Mouse (Mus musculus): ENCODE measurements around the gene Ly9. TPM values are rescaled to one million over a fixed set of nuclear protein-coding genes. Genes with fewer than 3 reads are reported as not detected.
A peak's percentile ranks its signal among the peaks of the same experiment; 100 is the strongest.

Gene Ly9
- total and polyA plus RNA-seq, 3 experiments: 43.6 to 68.6 (median 57.8) TPM

- TF ChIP-seq ZMIZ1 (IDR thresholded peaks at IDR 0.05; ENCODE audit: low read depth, low read length): no peak
- no peak for TF ChIP-seq POLR2AphosphoS2 (IDR thresholded peaks at IDR 0.05; ENCODE audit: low read depth, low read length)
- TF ChIP-seq MYC (IDR thresholded peaks at IDR 0.05; ENCODE audit: low read depth, low read length): no peak
- no peak for TF ChIP-seq NRF1 (IDR thresholded peaks at IDR 0.05; ENCODE audit: low read depth, low read length)
- TF ChIP-seq ZNF384 (IDR thresholded peaks at IDR 0.05; ENCODE audit: low read depth, low read length): no peak
- no peak for TF ChIP-seq POLR2A (IDR thresholded peaks at IDR 0.05; ENCODE audit: low read depth, low read length)
- TF ChIP-seq RAD21 (IDR thresholded peaks at IDR 0.05; ENCODE audit: low read depth, low read length): no peak
- TF ChIP-seq SMC3 (IDR thresholded peaks at IDR 0.05; ENCODE audit: low read depth, low read length): no peak
- no peak for TF ChIP-seq GABPA (IDR thresholded peaks at IDR 0.05; ENCODE audit: insufficient replicate concordance, low read depth, low read length)
- Histone ChIP-seq H3K4me1 (ENCODE audit: control insufficient read depth in 1 of 2, insufficient read depth in 2 of 2) (peaks cover 20 to 54% of the 10 kb centered on the region in 2 experiments), H3K9ac (ENCODE audit: insufficient read depth, low read depth) (no peak overlapping the region), H3K36me3 (replicated peaks in 1 of 2; ENCODE audit: control insufficient read depth in 1 of 2, insufficient read depth in 1 of 2, low read length in 1 of 2) (no peaks in the 10 kb centered on the region), H3K4me2 (ENCODE audit: insufficient read depth, low read depth, poor library complexity, severe bottlenecking) (no peak overlapping the region), H3K4me3 (replicated peaks in 1 of 3; ENCODE audit: low read depth in 2 of 3, low read length in 2 of 3, poor library complexity in 1 of 3) (no peak overlapping the region), H3K9me3 (replicated peaks; ENCODE audit: low read length) (no peaks in the 10 kb centered on the region), H3K27me3 (replicated peaks) (no peaks in the 10 kb centered on the region), H3K79me2 (replicated peaks; ENCODE audit: control insufficient read depth, extremely low read depth, insufficient read depth, poor library complexity, severe bottlenecking) (no peaks in the 10 kb centered on the region), H3K27ac (ENCODE audit: insufficient read depth, low read depth) (no peak overlapping the region)
- dilution Hi-C loops (cut with MboI; ENCODE audit: extremely low pct_ligation_motif_present, extremely low pct_unique_long_range_greater_than_20kb, low sequenced_read_pairs) (no loop called here), in situ Hi-C loops (cut with MboI; ENCODE audit: low pct_ligation_motif_present, low pct_unique_long_range_greater_than_20kb, low sequenced_read_pairs) (no loop called here)
- no peak for DNase-seq (ENCODE audit: extremely low read depth)
Measured at GRCm38 (mm10) chr1:171616881-171617515, 9.8 kb upstream of the Ly9 start.

GRCm38 (mm10) chr1:171613962-171614361 is 6.8 kb upstream of the Ly9 start:
- no peak overlapping the region for H3K4me3 ChIP-seq (replicated peaks in 1 of 3; ENCODE audit: low read depth in 2 of 3, low read length in 2 of 3, poor library complexity in 1 of 3)
- no peaks in the 10 kb centered on the region for H3K36me3 ChIP-seq (replicated peaks in 1 of 2; ENCODE audit: control insufficient read depth in 1 of 2, insufficient read depth in 1 of 2, low read length in 1 of 2)
- no peaks in the 10 kb centered on the region for H3K79me2 ChIP-seq (replicated peaks; ENCODE audit: control insufficient read depth, extremely low read depth, insufficient read depth, poor library complexity, severe bottlenecking)
- TF ChIP-seq KAT2A (IDR thresholded peaks at IDR 0.05; ENCODE audit: insufficient replicate concordance, low read length) (no peak), MAX (IDR thresholded peaks at IDR 0.05; ENCODE audit: low read length) (no peak), MEF2A (IDR thresholded peaks at IDR 0.05; ENCODE audit: borderline replicate concordance, low read depth, low read length) (no peak), MXI1 (IDR thresholded peaks at IDR 0.05; ENCODE audit: low read depth, low read length) (no peak), GABPA (IDR thresholded peaks at IDR 0.05; ENCODE audit: insufficient replicate concordance, low read depth, low read length) (no peak), POLR2AphosphoS2 (IDR thresholded peaks at IDR 0.05; ENCODE audit: low read depth, low read length) (no peak), ELF1 (IDR thresholded peaks at IDR 0.05; ENCODE audit: low read depth, low read length) (no peak), SMC3 (IDR thresholded peaks at IDR 0.05; ENCODE audit: low read depth, low read length) (peak; percentile 47), CHD1 (IDR thresholded peaks at IDR 0.05; ENCODE audit: low read depth, low read length) (no peak), MAFK (IDR thresholded peaks at IDR 0.05; ENCODE audit: insufficient replicate concordance, low read length) (no peak), E2F4 (IDR thresholded peaks at IDR 0.05; ENCODE audit: insufficient replicate concordance, low read depth, low read length) (no peak), NRF1 (IDR thresholded peaks at IDR 0.05; ENCODE audit: low read depth, low read length) (no peak), CTCF (conservative IDR thresholded peaks at IDR 0.05 in 1 of 2, IDR thresholded peaks at IDR 0.05 in 1 of 2; ENCODE audit: low read depth in 2 of 2, low read length in 2 of 2) (peak; percentile 56 to 66; a peak in 3 of 4 replicates), JUN (IDR thresholded peaks at IDR 0.05; ENCODE audit: insufficient read depth, low read depth, low read length) (no peak), TBP (conservative IDR thresholded peaks at IDR 0.05; ENCODE audit: low read depth, low read length) (no peak), JUND (conservative IDR thresholded peaks at IDR 0.05; ENCODE audit: low read depth, low read length) (no peak), CHD2 (IDR thresholded peaks at IDR 0.05; ENCODE audit: low read length) (no peak), SIN3A (IDR thresholded peaks at IDR 0.05; ENCODE audit: low read length) (no peak), PAX5 (IDR thresholded peaks at IDR 0.05; ENCODE audit: low read length) (no peak), RAD21 (IDR thresholded peaks at IDR 0.05; ENCODE audit: low read depth, low read length) (peak; percentile 30), NELFE (IDR thresholded peaks at IDR 0.05; ENCODE audit: low read depth, low read length) (no peak), ZC3H11A (IDR thresholded peaks at IDR 0.05; ENCODE audit: low read depth, low read length) (no peak), ZNF384 (IDR thresholded peaks at IDR 0.05; ENCODE audit: low read depth, low read length) (no peak)
- dilution Hi-C loops (cut with MboI; ENCODE audit: extremely low pct_ligation_motif_present, extremely low pct_unique_long_range_greater_than_20kb, low sequenced_read_pairs): no loop called here
- H3K9ac ChIP-seq (ENCODE audit: insufficient read depth, low read depth): no peak overlapping the region
- H3K4me2 ChIP-seq (ENCODE audit: insufficient read depth, low read depth, poor library complexity, severe bottlenecking): no peak overlapping the region
- peak; percentile 49 for DNase-seq (ENCODE audit: extremely low read depth)
- no peak overlapping the region for H3K27ac ChIP-seq (ENCODE audit: insufficient read depth, low read depth)
- in situ Hi-C loops (cut with MboI; ENCODE audit: low pct_ligation_motif_present, low pct_unique_long_range_greater_than_20kb, low sequenced_read_pairs): no loop called here
- H3K27me3 ChIP-seq (replicated peaks): no peaks in the 10 kb centered on the region
- peaks cover 15 to 68% of the 10 kb centered on the region in 2 experiments for H3K4me1 ChIP-seq (ENCODE audit: control insufficient read depth in 1 of 2, insufficient read depth in 2 of 2)
- no peaks in the 10 kb centered on the region for H3K9me3 ChIP-seq (replicated peaks; ENCODE audit: low read length)
